Mouse (Mus musculus) CD4-positive, CD25-positive, alpha-beta regulatory T cell, adult 9 weeks (primary cell): ENCODE measurements around the gene Adra1d. TPM values are rescaled to one million over a fixed set of nuclear protein-coding genes. Genes with fewer than 3 reads are reported as not detected.

Source experiments
- polyA plus RNA-seq: library from polyadenylated mRNA; unstranded; fragments of 100-300 nt; shearing (Covaris generic); gene quantifications from one replicate; pipeline ENCODE4 v1.2.1, GENCODE M21; 2017

Adra1d gene
- not detected for polyA plus RNA-seq

GRCm38 (mm10) chr2:131561891-131562585 is at the start of gene Adra1d:
Gene Adra1d, minus strand, starts transcription at chr2:131562283.

Other genes starting within 250 kb of the Adra1d start
- gene Rnf24, start 209.4 kb downstream of the Adra1d start, polyA plus RNA-seq, result 0.91 TPM
- 22.7 TPM for gene Smox, start 70.8 kb downstream of the Adra1d start, polyA plus RNA-seq